Mouse (Mus musculus) heart, postnatal 0 days (tissue): ENCODE results near the gene Rhoh.

ENCODE experiments used
- CTCF ChIP-seq: IDR thresholded peaks from 2 replicates; pipeline ENCODE4 v1.5.1; 2016; ENCODE audit warnings: antibody characterized with exemption, control low read depth, low read depth
- EP300 ChIP-seq: IDR thresholded peaks from 2 replicates; pipeline ENCODE4 v1.6.1; 2016; ENCODE audit warnings: antibody characterized with exemption, low read depth

DNA sequence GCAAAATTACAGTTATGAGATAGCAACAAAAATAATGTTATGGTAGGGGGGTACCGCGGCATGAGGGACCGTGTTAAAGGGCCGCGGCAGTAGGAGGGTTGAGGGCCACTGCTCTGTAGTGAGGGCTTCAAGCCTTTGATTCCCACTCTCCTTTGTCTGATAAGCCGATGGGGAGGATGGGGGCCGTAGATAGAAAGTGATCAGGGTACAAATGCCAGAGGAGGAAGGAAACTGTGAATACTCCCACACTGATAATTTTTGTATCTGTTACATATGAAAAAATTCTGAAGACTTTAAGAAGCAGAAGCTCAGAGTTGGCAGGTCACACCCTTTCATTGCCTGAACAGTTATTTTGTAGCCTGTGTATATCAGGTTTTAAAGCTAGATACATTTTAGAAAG is 18.1 kb upstream of the Rhoh start:
- TF ChIP-seq CTCF = no peak
- no peak for TF ChIP-seq EP300
